Mouse (Mus musculus) gastrocnemius, adult 2 months (tissue): ENCODE data around the gene Cdh1. TPM values are rescaled to one million over a fixed set of nuclear protein-coding genes. Genes with fewer than 3 reads are reported as not detected.
"Not testable (repeated sequence)": the region's sequence is repeated elsewhere in the genome, so short reads cannot be mapped to it uniquely, and the experiment has no call there.

Experiments used
- DNase-seq: peaks from one replicate; pipeline ENCODE4 v3.0.0; 2022
- H3K27ac ChIP-seq: fragments of 200-600 bp; 2 replicates; pipeline ENCODE4 v1.8.1; 2022; ENCODE audit warnings: mild to moderate bottlenecking
- H3K4me3 ChIP-seq: fragments of 200-600 bp; 2 replicates; pipeline ENCODE4 v1.8.1; 2022; ENCODE audit warnings: mild to moderate bottlenecking, moderate library complexity
- CTCF ChIP-seq: fragments of 200-600 bp; IDR thresholded peaks from 2 replicates; pipeline ENCODE4 v1.8.1; 2022; ENCODE audit warnings: antibody characterized with exemption, mild to moderate bottlenecking, moderate library complexity
- intact Hi-C: fragments of 180-260 bp; cut with DNase I; formaldehyde crosslinking; loops from one replicate; pipeline ENCODE4 v1.15.1; 2025
- total RNA-seq, 2 experiments: library from RNA; stranded (reverse); gene quantifications; 2 replicates each; pipeline ENCODE4 v1.2.3; 2021

Cdh1 gene
- total RNA-seq, 2 experiments from 2014 or later, result 0.17 to 0.51 TPM

DNA sequence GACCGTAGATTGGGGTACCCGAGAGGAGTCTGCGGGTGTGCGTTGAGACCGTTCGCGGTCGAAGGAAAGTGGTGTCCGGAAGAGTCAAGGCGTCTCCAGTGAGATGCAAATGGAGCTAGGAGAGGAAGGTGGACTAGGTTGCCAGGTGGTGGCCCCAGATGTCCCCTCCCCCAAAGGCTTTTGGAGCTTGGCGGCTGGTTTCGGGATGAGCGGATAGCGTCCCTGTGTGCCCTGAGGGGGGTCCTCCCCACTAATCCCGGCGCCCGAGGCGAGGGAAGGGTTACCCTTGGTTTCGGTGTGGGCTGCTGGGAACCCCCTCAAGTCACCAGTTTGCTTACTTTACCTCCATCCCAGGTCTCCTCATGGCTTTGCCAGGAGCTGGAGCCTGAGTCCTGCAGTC, 782 bp downstream of the Cdh1 start:
- DNase-seq, result no peak
- no peak for TF ChIP-seq CTCF
- Histone ChIP-seq H3K4me3 (peak overlapping the region; percentile 68), H3K27ac (no peak overlapping the region)
- intact Hi-C loops, result no loop called here

DNA sequence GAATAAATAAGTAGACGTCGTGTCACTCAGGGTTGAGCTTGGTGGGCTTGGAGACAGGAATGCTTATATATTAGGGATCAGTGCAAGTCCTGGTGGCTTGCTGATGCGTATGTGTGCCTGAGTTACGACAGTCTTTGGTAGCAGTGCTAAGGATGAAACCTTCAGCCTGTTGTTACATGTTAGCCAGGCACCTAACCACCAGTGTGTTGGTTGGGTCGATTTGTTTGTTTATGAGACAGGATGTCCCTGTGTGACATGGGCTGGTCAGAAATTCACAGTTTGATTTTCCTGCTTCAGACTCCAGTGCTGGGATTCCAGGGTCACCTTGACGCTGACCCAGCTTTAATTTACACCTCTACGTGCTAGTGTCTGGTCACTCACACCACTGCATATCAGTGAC, 2.5 kb downstream of the Cdh1 start:
- intact Hi-C loops, result no loop called here
- no peak for DNase-seq
- no peak for TF ChIP-seq CTCF
- Histone ChIP-seq H3K4me3 (no peak overlapping the region), H3K27ac (no peak overlapping the region)

DNA sequence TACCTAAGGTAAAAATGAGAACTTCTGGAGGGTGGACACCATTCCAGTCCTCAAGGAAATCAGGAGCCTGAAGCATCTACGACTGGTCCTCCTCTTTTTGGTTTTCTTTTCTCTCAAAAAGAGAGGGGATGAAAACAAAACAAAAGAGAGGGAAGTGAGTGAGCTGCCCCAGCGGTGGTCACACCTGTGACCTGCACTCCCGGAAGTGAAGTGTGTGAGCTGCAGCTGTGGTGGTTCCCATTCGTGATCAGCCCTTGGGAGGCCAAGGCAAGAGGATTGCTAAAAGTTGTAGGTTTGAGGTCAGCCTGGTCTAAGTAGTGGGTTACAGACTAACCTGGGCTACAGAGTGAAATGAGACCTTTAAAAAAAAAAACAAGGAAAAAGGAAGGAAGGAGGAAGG, 3.0 kb downstream of the Cdh1 start:
- DNase-seq, result no peak
- intact Hi-C loops, result no loop called here
- TF ChIP-seq CTCF, result no peak
- no peak overlapping the region for H3K27ac ChIP-seq
- no peak overlapping the region for H3K4me3 ChIP-seq

DNA sequence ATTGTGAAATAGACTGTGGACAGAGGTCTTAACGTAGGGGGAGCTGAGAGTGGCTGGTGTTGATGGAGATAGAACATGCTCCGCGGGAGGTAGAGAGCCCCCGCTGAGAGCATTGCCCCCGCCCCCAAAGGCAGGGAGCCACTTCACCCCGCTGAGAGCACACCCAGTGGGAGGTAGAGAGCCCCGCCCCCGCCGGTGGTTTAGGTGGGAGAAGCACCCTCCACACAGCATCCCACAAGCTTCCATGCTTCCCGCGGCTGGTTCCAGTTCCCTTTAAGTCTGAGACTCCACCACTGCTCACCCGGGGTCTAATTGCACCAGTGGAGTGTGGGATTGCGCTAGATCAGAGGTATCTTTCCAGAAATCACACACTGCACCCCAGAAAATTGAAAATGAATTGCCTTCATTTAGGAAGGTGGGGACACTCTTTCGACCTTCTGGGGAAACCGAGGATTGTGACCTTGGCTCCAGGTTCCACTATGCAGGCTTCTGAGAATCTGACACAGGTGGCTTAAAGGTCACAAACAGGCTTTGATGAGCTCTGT, 3.5 kb downstream of the Cdh1 start:
- intact Hi-C loops, result no loop called here
- TF ChIP-seq CTCF, result no peak

DNA sequence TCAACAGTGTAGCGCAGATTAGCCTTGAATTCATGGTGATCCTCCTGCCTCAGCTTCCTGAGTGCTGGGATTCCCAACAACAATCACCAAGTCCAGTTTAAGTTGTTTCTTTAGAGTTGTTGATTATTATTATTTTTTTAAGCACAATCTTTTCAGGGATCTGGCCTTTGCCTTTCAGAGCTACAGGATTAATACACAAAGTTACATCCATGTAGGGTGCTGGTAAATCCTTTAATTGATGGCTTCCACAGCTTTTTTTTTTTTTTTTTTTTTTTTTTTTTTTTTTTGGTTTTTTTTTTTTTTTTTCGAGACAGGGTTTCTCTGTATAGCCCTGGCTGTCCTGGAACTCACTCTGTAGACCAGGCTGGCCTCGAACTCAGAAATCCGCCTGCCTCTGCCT, 4.6 kb downstream of the Cdh1 start:
- H3K4me3 ChIP-seq, DNase-seq, H3K27ac ChIP-seq, intact Hi-C loops: not testable (repeated sequence)

More for the DNA sequence above, 3.5 kb downstream of the Cdh1 start:
- Histone ChIP-seq H3K4me3 (no peak overlapping the region), H3K27ac (no peak overlapping the region)
- DNase-seq, result no peak

DNA sequence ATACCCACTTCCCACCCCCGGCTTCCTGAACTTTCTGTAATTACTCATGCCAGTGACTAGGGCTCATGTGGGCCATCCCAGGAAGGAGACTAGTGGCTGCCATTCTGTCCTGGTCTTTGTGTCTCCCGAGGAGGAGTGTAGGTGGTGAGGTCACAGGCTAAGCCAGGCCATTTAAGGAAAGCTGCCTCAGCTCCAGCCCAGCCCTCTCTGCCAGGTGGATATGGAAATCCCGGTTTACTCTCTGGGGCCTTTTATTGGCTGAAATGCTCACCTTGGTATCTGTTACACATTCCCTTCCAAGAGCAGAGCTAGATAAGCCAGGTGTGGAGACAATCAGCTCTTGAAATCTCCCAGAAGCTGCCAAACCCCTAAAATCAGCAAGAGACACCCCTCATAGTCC, 5.3 kb downstream of the Cdh1 start:
- intact Hi-C loops, result no loop called here
- DNase-seq, result no peak
- no peak overlapping the region for H3K4me3 ChIP-seq
- TF ChIP-seq CTCF, result no peak
- H3K27ac ChIP-seq, result no peak overlapping the region

DNA sequence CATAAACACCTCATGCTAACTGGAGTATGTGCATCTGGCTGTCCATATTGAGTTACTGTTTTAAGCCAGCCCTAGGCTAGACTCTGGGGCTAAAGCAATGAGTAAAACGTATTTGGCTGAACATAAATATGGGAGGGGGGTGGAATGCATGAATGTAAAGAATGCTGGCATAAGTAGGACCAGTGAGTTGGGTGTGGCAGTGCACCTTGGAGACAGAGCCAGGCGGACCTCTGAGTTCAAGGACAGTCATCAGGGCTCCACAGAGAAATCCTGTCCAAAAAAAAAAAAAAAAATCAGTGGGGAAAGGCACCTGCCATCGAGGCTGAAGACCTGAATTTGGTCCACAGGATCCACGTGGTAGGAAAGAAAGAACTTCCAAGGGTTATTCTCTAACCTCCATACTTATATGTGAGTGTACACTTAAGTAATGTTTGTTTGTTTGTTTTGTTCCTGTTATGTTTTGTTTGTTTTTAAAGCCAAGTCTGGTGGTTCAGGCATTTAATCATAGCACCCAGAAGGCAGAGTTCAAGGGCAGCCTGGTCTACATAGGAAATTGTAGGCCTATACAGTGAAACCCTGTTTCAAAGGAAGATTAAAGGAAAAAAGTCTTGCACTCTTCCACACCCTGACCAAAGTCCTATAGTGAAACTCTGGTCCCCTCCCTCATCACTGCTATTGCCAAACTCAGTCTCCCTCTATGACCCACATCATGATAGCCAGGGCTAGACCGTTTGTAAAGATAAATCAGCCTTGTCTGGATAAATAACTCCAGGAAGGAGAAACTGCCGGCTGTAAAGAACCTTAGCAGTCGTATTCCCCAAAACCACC, 6.1 kb downstream of the Cdh1 start:
- Histone ChIP-seq H3K4me3 (no peak overlapping the region), H3K27ac (no peak overlapping the region)
- no peak for TF ChIP-seq CTCF
- DNase-seq, result no peak
- intact Hi-C loops, result no loop called here

DNA sequence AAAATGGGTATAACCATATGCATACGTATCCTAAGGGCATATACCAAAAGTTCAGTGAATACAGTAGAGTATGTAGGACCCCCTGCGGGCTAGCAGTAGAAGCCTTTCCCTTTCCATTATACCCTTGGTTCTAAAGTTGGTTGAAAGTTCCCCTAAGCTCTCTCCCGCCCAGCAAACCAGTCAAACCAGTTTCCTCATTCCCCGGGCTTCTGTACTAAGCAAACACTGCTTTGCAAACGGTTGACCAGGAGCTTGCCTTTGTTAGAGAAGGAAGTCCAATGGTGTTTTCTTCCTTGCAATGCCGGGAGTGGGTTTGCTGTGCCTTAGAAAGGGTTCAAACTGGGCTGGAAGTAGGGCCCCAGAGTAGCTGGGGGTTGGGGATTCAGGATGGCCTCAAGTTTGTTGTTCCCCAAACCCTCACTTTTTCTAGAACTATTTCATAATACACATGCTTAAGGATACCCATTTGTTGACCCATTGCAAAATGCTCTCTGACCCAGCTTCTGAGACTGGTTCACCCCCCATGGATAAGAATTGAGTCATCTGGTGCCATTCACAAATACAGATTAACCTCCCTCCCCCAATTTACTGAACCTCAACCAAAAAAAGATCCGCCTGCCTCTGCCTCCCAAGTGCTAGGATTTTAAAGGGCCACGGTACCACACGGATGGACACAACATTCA, 7.9 kb downstream of the Cdh1 start:
- intact Hi-C loops, result no loop called here
- no peak for TF ChIP-seq CTCF
- DNase-seq, result no peak
- Histone ChIP-seq H3K4me3 (no peak overlapping the region), H3K27ac (no peak overlapping the region)

DNA sequence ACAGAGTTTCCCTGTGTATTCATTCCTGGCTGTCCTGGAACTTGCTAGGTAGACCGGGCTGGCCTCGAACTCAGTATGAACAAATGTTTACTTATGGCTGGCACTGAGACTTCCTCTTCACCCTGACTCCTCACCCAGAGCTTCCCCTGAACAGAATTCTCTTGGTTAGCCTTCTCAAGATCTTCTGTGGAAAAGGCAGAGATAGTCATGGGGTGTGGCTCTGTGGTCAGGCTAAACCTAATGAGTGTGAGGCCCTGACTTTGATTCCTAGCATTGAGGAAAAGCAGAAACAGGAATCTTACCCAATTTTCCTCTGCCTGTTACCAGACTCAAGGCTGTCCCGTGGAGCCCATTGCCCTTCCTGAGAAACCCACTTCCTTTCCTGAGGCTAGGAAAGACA, 8.9 kb downstream of the Cdh1 start:
- no peak for DNase-seq
- intact Hi-C loops, result no loop called here
- TF ChIP-seq CTCF, result no peak
- Histone ChIP-seq H3K4me3 (no peak overlapping the region), H3K27ac (no peak overlapping the region)

DNA sequence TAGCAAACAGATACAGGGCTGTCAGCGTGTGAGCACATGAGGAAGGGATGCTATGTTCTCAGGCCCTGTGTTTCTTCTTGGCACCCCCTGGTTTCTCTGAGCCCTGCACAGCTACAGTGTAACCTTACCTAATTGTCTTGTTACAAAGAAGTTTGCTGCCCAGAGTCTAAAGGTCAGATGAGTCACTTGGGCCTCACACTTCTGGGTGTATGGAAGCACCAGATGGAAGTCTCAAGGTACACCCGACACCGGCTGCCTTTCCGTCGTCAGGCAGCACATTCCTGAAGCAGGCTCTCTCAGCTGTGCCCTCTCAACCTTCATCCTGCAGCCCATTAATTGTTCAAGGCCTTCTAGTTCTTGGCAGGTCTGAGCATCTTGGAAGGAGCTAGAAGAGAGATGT, 11.6 kb downstream of the Cdh1 start:
- TF ChIP-seq CTCF, result no peak
- intact Hi-C loops, result no loop called here
- no peak for DNase-seq
- no peak overlapping the region for H3K27ac ChIP-seq
- no peak overlapping the region for H3K4me3 ChIP-seq

DNA sequence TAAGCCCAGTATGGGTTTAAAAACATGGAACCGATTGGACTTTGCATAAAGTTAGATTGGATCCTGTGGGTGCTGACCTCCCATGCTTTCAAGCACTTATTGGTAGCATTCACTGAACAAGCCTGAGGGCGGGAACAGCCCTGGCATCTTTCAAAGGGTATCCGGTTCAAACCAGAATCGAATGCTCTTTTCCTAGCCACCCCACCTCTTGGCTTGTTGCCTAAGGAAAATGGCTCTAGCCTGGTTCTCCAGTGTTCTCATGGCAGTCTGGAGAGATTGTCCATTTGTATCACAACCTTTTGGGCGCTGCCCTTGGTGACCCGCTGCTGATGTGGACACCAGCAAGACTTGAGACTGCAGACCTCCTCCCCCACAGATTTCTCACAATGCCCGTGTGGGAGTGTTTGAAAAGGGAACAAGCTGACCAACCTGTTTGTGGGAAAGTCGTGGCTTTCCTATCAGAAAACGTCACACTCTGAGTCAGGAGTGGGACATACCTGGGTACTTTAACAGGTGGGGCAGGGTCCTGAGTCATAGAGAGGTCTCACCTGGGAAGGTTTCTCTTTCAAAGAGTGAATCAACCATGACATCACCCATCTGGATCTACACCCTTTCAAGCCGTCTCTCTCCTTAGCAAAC, 12.6 kb downstream of the Cdh1 start:
- no peak for TF ChIP-seq CTCF
- Histone ChIP-seq H3K27ac (no peak overlapping the region), H3K4me3 (no peak overlapping the region)
- no peak for DNase-seq
- intact Hi-C loops, result no loop called here

DNA sequence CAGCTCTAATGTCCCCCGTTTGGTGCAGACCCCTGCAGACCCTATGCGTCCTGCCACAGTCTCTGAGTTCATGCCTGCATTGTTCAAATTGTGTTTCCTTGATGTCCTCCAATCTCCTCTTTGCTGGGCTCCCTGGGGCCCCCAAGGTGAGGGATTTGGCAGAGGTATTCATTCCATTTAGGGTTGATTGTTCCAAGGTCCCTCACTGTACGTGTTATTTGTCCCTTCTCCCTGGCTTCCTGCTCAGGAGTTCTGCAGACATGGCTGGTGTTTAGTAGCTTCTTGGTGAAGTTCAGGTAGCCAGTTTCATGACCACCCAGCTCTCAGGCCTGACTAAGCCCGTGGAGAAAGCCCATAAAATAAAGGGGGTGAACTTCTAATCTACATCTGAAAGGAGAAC, 13.5 kb downstream of the Cdh1 start:
- TF ChIP-seq CTCF, result no peak
- DNase-seq, result no peak
- intact Hi-C loops, result no loop called here
- no peak overlapping the region for H3K27ac ChIP-seq
- no peak overlapping the region for H3K4me3 ChIP-seq

DNA sequence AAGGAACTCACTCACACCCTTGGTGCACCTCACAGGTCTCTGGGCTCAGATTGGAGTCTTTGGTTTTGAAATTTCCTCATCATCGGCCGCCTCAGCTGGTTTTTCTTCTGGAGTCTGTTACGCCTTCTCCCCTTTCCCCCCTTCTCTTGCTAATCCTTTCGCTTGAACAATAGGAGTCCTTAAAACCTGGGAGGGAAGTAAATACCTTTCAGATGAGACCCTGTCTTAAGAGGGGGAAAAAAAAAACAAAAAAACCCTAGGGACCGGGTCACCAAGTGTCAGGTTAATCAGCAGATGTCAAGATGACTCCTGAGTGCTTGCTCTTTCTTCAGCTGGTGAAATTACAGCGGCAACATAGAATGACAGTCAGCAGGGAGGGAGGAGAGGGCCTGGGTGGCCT, 14.0 kb downstream of the Cdh1 start:
- no peak for DNase-seq
- Histone ChIP-seq H3K4me3 (no peak overlapping the region), H3K27ac (no peak overlapping the region)
- TF ChIP-seq CTCF, result no peak
- intact Hi-C loops, result no loop called here
